Mouse (Mus musculus): Measurements from ENCODE around the gene Aff4. TPM values are rescaled to one million over a fixed set of nuclear protein-coding genes. Genes with fewer than 3 reads are reported as not detected.
"Not testable (repeated sequence)": the region's sequence is repeated elsewhere in the genome, so short reads cannot be mapped to it uniquely, and the experiment has no call there.

Gene Aff4
- total and polyA plus RNA-seq, 3 experiments, result 4.5 to 246 (median 86.2) TPM

DNA sequence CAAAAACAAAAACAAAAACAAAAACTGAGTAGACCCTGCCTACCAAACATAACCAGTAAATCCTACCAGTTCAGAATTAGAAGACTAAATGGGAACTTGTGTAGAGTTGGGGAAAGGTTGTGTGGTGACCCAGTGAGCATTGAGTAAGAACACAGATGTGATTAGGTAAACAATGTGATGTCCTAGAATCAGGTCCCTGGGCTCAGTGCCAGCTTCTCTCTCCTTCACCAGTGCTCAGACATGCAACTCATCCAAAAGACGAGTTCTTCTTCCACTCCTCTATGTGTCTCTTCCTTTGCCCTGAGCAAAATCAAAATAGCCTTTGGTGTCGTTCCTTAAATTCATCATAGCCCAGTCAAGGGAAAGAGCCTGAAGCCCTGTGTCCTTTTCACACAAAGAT lies 74.2 kb downstream of the Aff4 start:
- H3K4me1 ChIP-seq (ENCODE audit: insufficient read depth, low read depth, low read length), result peaks cover 12% of the 10 kb centered on the region
- H3K4me3 ChIP-seq (ENCODE audit: low read depth, low read length), result no peak overlapping the region
- no peak for TF ChIP-seq GATA2 (IDR thresholded peaks at IDR 0.05; ENCODE audit: borderline replicate concordance, low read depth, low read length)
- TF ChIP-seq CTCF (IDR thresholded peaks at IDR 0.05; ENCODE audit: low read depth, low read length), result no peak
- TF ChIP-seq TAL1 (conservative IDR thresholded peaks at IDR 0.05; ENCODE audit: low read depth, low read length), result no peak
- no peak for TF ChIP-seq POLR2AphosphoS5 (IDR thresholded peaks at IDR 0.05; ENCODE audit: insufficient replicate concordance, low read depth, low read length)
- TF ChIP-seq GATA1 (IDR thresholded peaks at IDR 0.05; ENCODE audit: borderline replicate concordance, low read length), result no peak
- peaks cover 75% of the 10 kb centered on the region for H3K36me3 ChIP-seq (replicated peaks)
- DNase-seq (ENCODE audit: low spot score) (no peak), ATAC-seq (ENCODE audit: extremely low read depth, insufficient number of reproducible peaks, low FRiP score, poor library complexity, severe bottlenecking) (no peak)
- H3K27me3 ChIP-seq (ENCODE audit: insufficient read depth, low read length), result no peaks in the 10 kb centered on the region
- no peaks in the 10 kb centered on the region for H3K9me3 ChIP-seq (replicated peaks)

- DNase-seq (ENCODE audit: low spot score) (no peak), ATAC-seq (ENCODE audit: extremely low read depth, insufficient number of reproducible peaks, low FRiP score, poor library complexity, severe bottlenecking) (no peak)
- peaks cover 12% of the 10 kb centered on the region for H3K4me1 ChIP-seq (ENCODE audit: insufficient read depth, low read depth, low read length)
- TF ChIP-seq POLR2AphosphoS5 (IDR thresholded peaks at IDR 0.05; ENCODE audit: insufficient replicate concordance, low read depth, low read length) (no peak), TAL1 (conservative IDR thresholded peaks at IDR 0.05; ENCODE audit: low read depth, low read length) (no peak), CTCF (IDR thresholded peaks at IDR 0.05; ENCODE audit: low read depth, low read length) (no peak), GATA2 (IDR thresholded peaks at IDR 0.05; ENCODE audit: borderline replicate concordance, low read depth, low read length) (no peak), GATA1 (IDR thresholded peaks at IDR 0.05; ENCODE audit: borderline replicate concordance, low read length) (no peak)
- H3K9me3 ChIP-seq (replicated peaks), result no peaks in the 10 kb centered on the region
- peaks cover 71% of the 10 kb centered on the region for H3K36me3 ChIP-seq (replicated peaks)
- no peak overlapping the region for H3K4me3 ChIP-seq (ENCODE audit: low read depth, low read length)
- no peaks in the 10 kb centered on the region for H3K27me3 ChIP-seq (ENCODE audit: insufficient read depth, low read length)
Measured at GRCm38 (mm10) chr11:53425251-53425650, 74.6 kb downstream of the Aff4 start.

GRCm38 (mm10) chr11:53425711-53426255 lies 75.2 kb downstream of the Aff4 start:
- H3K36me3 ChIP-seq (replicated peaks), result peaks cover 70% of the 10 kb centered on the region
- DNase-seq (ENCODE audit: low spot score), result no peak
- peaks cover 12% of the 10 kb centered on the region for H3K4me1 ChIP-seq (ENCODE audit: insufficient read depth, low read depth, low read length)
- H3K9me3 ChIP-seq (replicated peaks), result no peaks in the 10 kb centered on the region
- H3K27me3 ChIP-seq (ENCODE audit: insufficient read depth, low read length), result no peaks in the 10 kb centered on the region
- H3K4me3 ChIP-seq (ENCODE audit: low read depth, low read length), result no peak overlapping the region
- no peak for ATAC-seq (ENCODE audit: extremely low read depth, insufficient number of reproducible peaks, low FRiP score, poor library complexity, severe bottlenecking)
- TF ChIP-seq POLR2AphosphoS5 (IDR thresholded peaks at IDR 0.05; ENCODE audit: insufficient replicate concordance, low read depth, low read length), result no peak
- no peak for TF ChIP-seq CTCF (IDR thresholded peaks at IDR 0.05; ENCODE audit: low read depth, low read length)
- TF ChIP-seq GATA1 (IDR thresholded peaks at IDR 0.05; ENCODE audit: borderline replicate concordance, low read length), result no peak
- TF ChIP-seq TAL1 (conservative IDR thresholded peaks at IDR 0.05; ENCODE audit: low read depth, low read length), result no peak
- no peak for TF ChIP-seq GATA2 (IDR thresholded peaks at IDR 0.05; ENCODE audit: borderline replicate concordance, low read depth, low read length)

DNA sequence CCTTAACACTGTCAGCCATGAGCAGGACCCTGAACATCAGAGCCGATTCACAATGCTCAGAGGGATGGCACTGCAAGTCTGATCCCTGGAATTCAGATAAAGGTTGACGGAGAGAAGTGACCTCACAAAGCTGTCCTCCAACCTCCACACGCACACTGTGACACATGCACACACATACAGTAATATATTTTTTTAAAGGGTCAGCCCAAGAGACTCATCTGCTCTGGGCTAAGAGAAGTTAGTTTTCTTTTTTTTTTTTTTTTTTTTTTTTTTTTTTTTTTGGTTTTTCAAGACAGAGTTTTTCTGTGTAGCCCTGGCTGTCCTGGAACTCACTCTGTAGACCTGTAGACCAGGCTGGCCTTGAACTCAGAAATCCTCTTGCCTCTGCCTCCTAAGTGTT lies 76.3 kb downstream of the Aff4 start:
- ATAC-seq (ENCODE audit: extremely low read depth, insufficient number of reproducible peaks, low FRiP score, poor library complexity, severe bottlenecking); H3K4me3 ChIP-seq (ENCODE audit: low read depth, low read length); H3K27me3 ChIP-seq (ENCODE audit: insufficient read depth, low read length); DNase-seq (ENCODE audit: low spot score); H3K9me3 ChIP-seq (replicated peaks): not testable (repeated sequence)
- Histone ChIP-seq H3K36me3 (replicated peaks) (peaks cover 62% of the 10 kb centered on the region), H3K4me1 (ENCODE audit: insufficient read depth, low read depth, low read length) (peaks cover 21% of the 10 kb centered on the region)

GRCm38 (mm10) chr11:53427993-53428715 lies 77.5 kb downstream of the Aff4 start:
- no peak for DNase-seq (ENCODE audit: low spot score)
- ATAC-seq (ENCODE audit: extremely low read depth, insufficient number of reproducible peaks, low FRiP score, poor library complexity, severe bottlenecking), result no peak
- no peak overlapping the region for H3K4me3 ChIP-seq (ENCODE audit: low read depth, low read length)
- TF ChIP-seq GATA1 (IDR thresholded peaks at IDR 0.05; ENCODE audit: borderline replicate concordance, low read length), result no peak
- peaks cover 33% of the 10 kb centered on the region for H3K4me1 ChIP-seq (ENCODE audit: insufficient read depth, low read depth, low read length)
- H3K36me3 ChIP-seq (replicated peaks), result peaks cover 53% of the 10 kb centered on the region
- no peaks in the 10 kb centered on the region for H3K9me3 ChIP-seq (replicated peaks)
- H3K27me3 ChIP-seq (ENCODE audit: insufficient read depth, low read length), result no peaks in the 10 kb centered on the region

GRCm38 (mm10) chr11:53428716-53429057 lies 78.1 kb downstream of the Aff4 start:
- no peak for ATAC-seq (ENCODE audit: extremely low read depth, insufficient number of reproducible peaks, low FRiP score, poor library complexity, severe bottlenecking)
- H3K36me3 ChIP-seq (replicated peaks), result peaks cover 52% of the 10 kb centered on the region
- H3K9me3 ChIP-seq (replicated peaks), result no peaks in the 10 kb centered on the region
- H3K27me3 ChIP-seq (ENCODE audit: insufficient read depth, low read length), result no peaks in the 10 kb centered on the region
- peaks cover 39% of the 10 kb centered on the region for H3K4me1 ChIP-seq (ENCODE audit: insufficient read depth, low read depth, low read length)
- DNase-seq (ENCODE audit: low spot score), result no peak
- no peak overlapping the region for H3K4me3 ChIP-seq (ENCODE audit: low read depth, low read length)
- no peak for TF ChIP-seq GATA1 (IDR thresholded peaks at IDR 0.05; ENCODE audit: borderline replicate concordance, low read length)
- TF ChIP-seq TAL1 (conservative IDR thresholded peaks at IDR 0.05; ENCODE audit: low read depth, low read length), result no peak
- TF ChIP-seq GATA2 (IDR thresholded peaks at IDR 0.05; ENCODE audit: borderline replicate concordance, low read depth, low read length), result no peak
- no peak for TF ChIP-seq POLR2AphosphoS5 (IDR thresholded peaks at IDR 0.05; ENCODE audit: insufficient replicate concordance, low read depth, low read length)
- TF ChIP-seq CTCF (IDR thresholded peaks at IDR 0.05; ENCODE audit: low read depth, low read length), result no peak

DNA sequence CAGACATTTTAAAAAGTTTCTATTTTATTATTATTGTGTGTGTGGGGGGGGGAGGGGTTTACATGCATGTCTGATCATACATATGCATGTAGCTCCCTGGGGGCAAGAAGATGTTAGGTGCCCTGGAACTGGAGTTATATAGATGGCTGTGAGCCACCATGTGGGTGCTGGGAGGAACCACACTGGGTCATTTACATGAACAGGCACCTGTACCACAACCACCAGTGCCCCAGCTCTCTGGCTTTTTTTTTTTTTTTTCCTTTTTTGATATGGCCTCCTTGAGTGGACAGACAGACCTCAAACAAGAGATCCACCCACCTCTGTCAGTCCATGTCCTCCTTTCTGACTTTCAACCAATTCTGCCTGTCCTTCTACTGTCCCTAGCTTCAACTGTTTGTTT lies 78.5 kb downstream of the Aff4 start:
- peak overlapping the region; percentile 86 for H3K4me3 ChIP-seq (ENCODE audit: low read depth, low read length)
- DNase-seq (ENCODE audit: low spot score) (no peak), ATAC-seq (ENCODE audit: extremely low read depth, insufficient number of reproducible peaks, low FRiP score, poor library complexity, severe bottlenecking) (no peak)
- TF ChIP-seq GATA2 (IDR thresholded peaks at IDR 0.05; ENCODE audit: borderline replicate concordance, low read depth, low read length), result no peak
- TF ChIP-seq TAL1 (conservative IDR thresholded peaks at IDR 0.05; ENCODE audit: low read depth, low read length), result no peak
- TF ChIP-seq CTCF (IDR thresholded peaks at IDR 0.05; ENCODE audit: low read depth, low read length), result no peak
- no peak for TF ChIP-seq GATA1 (IDR thresholded peaks at IDR 0.05; ENCODE audit: borderline replicate concordance, low read length)
- no peak for TF ChIP-seq POLR2AphosphoS5 (IDR thresholded peaks at IDR 0.05; ENCODE audit: insufficient replicate concordance, low read depth, low read length)
- H3K9me3 ChIP-seq (replicated peaks), result no peaks in the 10 kb centered on the region
- peaks cover 49% of the 10 kb centered on the region for H3K36me3 ChIP-seq (replicated peaks)
- peaks cover 42% of the 10 kb centered on the region for H3K4me1 ChIP-seq (ENCODE audit: insufficient read depth, low read depth, low read length)
- no peaks in the 10 kb centered on the region for H3K27me3 ChIP-seq (ENCODE audit: insufficient read depth, low read length)

Measured in G1E (cell line).